Mouse (Mus musculus): Measurements from ENCODE around the gene A530032D15Rik.
"Not testable (repeated sequence)": the region's sequence is repeated elsewhere in the genome, so short reads cannot be mapped to it uniquely, and the experiment has no call there.

A530032D15Rik gene

GRCm38 (mm10) chr1:85109753-85110152 is at the start of gene A530032D15Rik:
TSS of gene A530032D15Rik (minus strand) at chr1:85109853.
- not testable (repeated sequence) for DNase-seq (ENCODE audit: low spot score in 2 of 2)

DNA sequence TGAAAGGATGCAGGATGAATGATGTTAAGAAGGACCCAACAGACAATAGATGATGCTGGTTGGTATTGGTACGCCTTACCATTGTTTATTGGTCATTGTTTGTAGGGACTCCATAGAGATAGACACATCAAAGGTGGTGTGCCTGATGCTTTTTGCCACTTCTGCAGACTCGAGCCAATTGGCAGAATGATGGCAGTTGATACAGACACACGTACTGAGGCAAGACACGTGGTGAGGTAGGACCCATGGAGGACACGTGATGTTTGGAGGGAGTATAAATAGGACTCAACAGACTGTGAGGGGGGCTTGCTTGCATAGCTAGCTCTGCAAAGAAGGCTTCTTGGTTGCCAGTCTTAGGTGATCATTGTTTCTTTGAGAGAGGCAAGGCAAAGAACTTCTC is 45.5 kb upstream of the A530032D15Rik start:
- not testable (repeated sequence) for DNase-seq (ENCODE audit: low spot score in 2 of 2)

GRCm38 (mm10) chr1:85133671-85134070 is 24.0 kb upstream of the A530032D15Rik start:
- DNase-seq (ENCODE audit: low spot score in 2 of 2), result not testable (repeated sequence)

DNA sequence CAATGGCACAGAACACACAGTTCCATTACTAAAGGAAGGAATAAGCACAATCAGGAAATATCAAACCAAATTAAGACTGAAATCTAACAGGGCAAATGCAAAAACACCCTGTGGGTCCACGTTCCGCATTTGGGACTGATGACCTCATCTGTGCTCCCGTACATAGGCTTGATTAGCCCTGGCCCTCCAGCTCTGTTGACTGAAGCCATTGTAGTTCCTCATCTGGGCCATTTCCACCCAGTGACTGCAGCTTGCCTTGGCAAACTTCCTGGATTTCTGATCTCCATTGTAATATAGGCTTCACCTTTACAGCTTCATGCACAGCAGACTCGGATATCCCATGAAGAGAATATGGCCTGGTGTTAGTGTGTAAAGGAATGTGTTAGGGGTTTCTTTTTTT is 12.2 kb upstream of the A530032D15Rik start:
- DNase-seq (ENCODE audit: low spot score in 2 of 2), result not testable (repeated sequence)

GRCm38 (mm10) chr1:85118341-85118740 is 8.7 kb upstream of the A530032D15Rik start:
- not testable (repeated sequence) for DNase-seq (ENCODE audit: low spot score in 2 of 2)

GRCm38 (mm10) chr1:85117537-85117936 is 7.9 kb upstream of the A530032D15Rik start:
- DNase-seq (ENCODE audit: low spot score in 2 of 2), result not testable (repeated sequence)

GRCm38 (mm10) chr1:85114666-85115402 is 5.2 kb upstream of the A530032D15Rik start:
- DNase-seq (ENCODE audit: low spot score in 2 of 2), result not testable (repeated sequence)

DNA sequence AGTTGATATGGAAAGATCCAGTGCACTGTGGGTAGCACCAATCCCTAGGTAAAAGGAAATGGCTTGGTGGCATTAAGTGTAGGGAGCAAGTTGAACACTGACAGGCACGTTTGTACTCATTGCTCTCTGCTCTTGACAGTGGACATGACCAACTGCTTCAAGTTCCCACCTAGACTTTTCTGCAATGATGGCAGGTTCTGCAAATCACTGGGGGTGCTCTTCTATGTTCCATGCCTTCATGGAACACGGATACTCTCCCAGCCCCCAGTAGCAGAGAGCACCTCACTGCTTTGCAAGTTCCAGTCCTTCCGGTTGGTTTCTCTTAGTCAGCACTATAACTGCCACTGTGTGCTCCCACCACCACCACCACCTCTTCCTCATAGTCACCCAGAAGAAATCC is 4.4 kb upstream of the A530032D15Rik start:
- DNase-seq (ENCODE audit: low spot score in 2 of 2), result not testable (repeated sequence)

- DNase-seq (ENCODE audit: low spot score in 2 of 2), result not testable (repeated sequence)
Observed at GRCm38 (mm10) chr1:85112889-85113288, 3.2 kb upstream of the A530032D15Rik start.

DNA sequence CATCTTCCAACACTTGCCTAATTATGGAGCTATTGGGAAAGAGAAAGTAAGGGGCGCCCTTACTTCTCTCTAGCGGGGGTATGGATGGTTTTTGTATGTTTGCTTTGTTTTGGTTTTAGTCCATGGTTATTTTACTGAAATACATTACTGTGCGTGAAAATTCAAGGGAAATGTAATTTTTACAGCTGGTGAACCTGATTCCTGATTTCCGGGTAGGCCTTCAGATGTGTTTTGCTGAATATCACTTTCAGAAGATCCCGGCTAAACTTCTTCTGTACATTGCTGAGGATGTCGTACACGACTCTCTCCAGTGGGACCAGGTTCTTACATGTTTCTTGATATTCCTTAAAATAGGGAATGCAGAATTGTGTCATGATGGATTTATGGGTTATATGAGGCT is 2.6 kb upstream of the A530032D15Rik start:
- not testable (repeated sequence) for DNase-seq (ENCODE audit: low spot score in 2 of 2)

- not testable (repeated sequence) for DNase-seq (ENCODE audit: low spot score in 2 of 2)
Observed at GRCm38 (mm10) chr1:85111572-85111971, 1.9 kb upstream of the A530032D15Rik start.

GRCm38 (mm10) chr1:85110876-85111275 is 1.2 kb upstream of the A530032D15Rik start:
- DNase-seq (ENCODE audit: low spot score in 2 of 2), result not testable (repeated sequence)

DNA sequence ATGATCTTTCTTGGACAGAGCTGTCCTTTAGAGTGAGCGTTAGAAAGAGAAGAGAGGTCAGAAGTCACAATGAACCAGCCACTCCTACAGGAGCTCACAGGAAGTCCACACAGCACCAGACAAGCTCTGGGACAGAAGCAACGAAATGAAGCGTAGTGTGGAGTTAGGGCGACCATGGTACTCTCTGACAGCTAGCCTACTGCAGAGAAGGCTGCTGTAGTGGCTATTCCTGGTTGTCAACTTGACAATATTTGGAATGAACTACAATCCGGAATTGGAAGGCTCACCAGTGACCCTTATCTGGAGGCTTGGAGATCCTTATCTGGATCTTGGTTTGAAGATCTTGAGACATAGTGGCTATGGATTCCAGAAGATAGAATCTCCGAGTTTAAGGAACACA is 3.6 kb downstream of the A530032D15Rik start:
- not testable (repeated sequence) for DNase-seq (ENCODE audit: low spot score in 2 of 2)

DNA sequence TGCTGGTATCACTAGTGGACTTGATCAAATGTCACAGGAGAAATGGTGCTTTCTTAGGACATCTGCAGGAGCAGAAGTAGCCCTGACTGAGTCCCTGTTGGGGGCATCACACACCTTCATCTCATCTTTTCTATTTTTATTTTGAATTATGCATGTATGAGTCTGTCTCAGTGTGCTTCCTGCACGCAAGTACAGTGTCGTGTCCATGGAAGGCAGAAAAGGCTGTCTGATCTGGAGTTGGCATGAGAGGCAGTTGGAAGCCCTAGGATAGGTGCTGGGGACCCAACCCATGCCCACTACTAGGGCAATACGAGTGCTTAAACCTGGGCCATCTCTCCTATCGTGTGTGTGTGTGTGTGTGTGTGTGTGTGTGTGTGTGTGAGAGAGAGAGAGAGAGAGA is 4.3 kb downstream of the A530032D15Rik start:
- DNase-seq (ENCODE audit: low spot score in 2 of 2), result not testable (repeated sequence)

DNA sequence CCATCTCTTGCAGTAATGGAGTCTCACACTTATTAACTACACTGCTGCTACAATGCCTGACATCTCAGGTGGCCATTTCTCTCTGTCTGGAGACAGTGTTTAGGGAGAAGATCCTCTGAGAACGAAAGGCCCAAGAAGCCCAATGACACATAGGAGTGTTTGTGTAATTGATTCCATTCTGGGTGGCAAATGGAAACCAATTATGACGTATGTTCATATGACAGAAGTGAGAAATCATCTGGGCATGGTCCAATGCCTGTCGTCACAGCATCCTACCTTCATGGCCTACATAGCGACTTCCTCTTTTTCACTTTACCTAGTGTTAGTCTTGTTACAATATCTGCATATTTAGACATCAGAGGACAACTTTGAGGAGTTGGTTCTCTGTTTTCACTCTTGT is 7.9 kb downstream of the A530032D15Rik start:
- DNase-seq (ENCODE audit: low spot score in 2 of 2), result not testable (repeated sequence)

GRCm38 (mm10) chr1:85099864-85100263 is 9.8 kb downstream of the A530032D15Rik start, which contains the start of gene Gm10553:
TSS of gene Gm10553 (plus strand) at chr1:85100164.
- not testable (repeated sequence) for DNase-seq (ENCODE audit: low spot score in 2 of 2)

GRCm38 (mm10) chr1:85099081-85099480 is 10.6 kb downstream of the A530032D15Rik start:
- DNase-seq (ENCODE audit: low spot score in 2 of 2), result not testable (repeated sequence)

DNA sequence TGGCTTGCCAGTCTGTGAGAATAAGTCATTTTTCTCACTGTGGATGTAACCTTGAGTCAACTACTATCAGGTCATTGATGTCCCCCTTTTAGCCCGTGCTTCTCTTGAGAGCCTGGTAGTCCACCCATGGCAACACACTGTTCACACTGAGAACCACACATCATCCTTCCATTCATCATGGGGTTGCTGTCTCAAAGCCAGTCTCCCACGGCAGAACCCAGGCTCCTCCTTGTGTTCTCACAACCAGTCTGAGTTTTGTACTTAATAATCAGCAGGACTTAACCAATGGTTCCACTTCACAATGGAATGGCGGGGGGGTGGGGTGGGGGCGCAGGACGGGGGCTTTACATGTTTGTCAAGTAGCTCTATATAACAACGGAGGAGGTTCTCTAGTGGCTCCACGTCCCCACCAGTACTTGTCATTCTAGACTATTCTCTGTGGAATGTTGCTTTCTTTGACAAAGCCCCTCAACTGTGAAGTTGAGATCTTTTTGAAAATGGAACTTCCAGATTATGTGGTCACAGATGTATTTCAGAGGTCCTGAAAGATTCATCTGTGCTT is 16.6 kb downstream of the A530032D15Rik start:
- DNase-seq (ENCODE audit: low spot score in 2 of 2), result not testable (repeated sequence)

- DNase-seq (ENCODE audit: low spot score in 2 of 2), result not testable (repeated sequence)
Observed at GRCm38 (mm10) chr1:85092169-85092568, 17.5 kb downstream of the A530032D15Rik start.

- DNase-seq (ENCODE audit: low spot score in 2 of 2), result not testable (repeated sequence)
Observed at GRCm38 (mm10) chr1:85086211-85086610, 23.4 kb downstream of the A530032D15Rik start.

DNA sequence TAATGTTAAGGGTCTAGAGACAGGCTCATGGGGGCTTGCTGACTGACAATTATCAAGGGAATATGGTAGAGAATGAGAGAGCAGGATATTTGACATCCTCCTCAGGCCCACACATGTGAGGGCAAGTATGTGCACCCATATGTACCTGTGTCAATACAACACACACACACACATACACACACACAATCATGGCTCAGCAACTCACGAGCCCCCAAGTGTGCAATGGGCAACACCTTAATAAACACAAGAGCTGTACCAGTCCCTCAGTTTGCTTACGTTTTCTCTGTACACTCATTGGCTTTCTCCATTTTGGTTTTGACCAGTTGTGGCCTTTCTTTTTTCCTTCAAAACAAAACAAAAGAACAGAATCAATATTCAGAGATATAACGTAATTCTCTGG is 24.9 kb downstream of the A530032D15Rik start:
- DNase-seq (ENCODE audit: low spot score in 2 of 2), result not testable (repeated sequence)

DNA sequence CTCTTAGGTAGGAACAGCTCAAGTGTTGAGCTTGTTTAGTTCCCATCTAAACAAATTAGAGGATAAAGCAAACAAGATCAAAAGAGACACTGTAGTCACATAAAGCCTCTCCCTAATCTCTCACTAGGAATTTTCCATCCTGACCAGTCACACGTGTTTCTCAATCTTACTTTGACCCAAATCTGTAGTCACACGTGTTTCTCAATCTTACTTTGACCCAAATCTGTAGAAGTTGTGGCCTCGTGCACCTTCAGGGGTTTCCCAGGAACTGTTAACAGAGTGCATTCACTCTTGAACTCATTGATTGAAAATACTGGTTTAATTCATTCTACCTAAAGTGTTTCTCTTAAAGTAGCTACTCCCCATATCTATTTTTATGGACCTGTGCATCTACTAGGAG is 36.6 kb downstream of the A530032D15Rik start:
- DNase-seq (ENCODE audit: low spot score in 2 of 2), result not testable (repeated sequence)

DNA sequence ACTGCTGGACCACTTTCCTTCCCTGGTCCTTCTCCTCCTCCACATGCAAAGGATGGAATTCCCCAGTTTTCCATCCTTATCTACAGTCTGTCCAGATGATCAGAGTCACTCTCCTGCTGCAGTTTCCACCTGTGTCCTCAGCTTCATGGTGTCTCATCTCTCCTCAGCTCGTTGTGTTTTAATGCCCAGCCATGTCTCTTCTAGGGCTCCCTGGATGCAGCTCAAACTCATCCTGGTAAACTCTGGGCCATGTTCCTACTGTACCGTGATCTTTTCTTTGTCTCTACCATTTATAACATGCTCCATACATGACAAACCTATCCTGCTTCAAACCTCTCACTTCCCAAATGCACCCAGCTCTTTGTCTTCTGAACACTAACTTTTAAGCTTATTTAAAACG is 38.0 kb downstream of the A530032D15Rik start:
- DNase-seq (ENCODE audit: low spot score in 2 of 2), result not testable (repeated sequence)

All from frontal cortex, postnatal 10 days (tissue).